Mouse (Mus musculus) liver, postnatal 0 days (tissue): ENCODE results near the gene Ptgds. TPM values are rescaled to one million over a fixed set of nuclear protein-coding genes. Genes with fewer than 3 reads are reported as not detected.

Experiments used
- ATAC-seq: fragments of 200-750 bp; cut with Nextera tagmentation; 2 replicates; pipeline ENCODE4 v1.8.0; 2017; ENCODE audit warnings: mild to moderate bottlenecking, moderate library complexity
- DNase-seq: peaks from one replicate; pipeline ENCODE4 v3.0.0-alpha.2; 2016
- H3K27ac ChIP-seq: fragments of 300-500 bp; sonication (generic); 2 replicates; pipeline ENCODE4 v1.5.1; 2014; ENCODE audit warnings: antibody characterized with exemption, moderate library complexity, mild to moderate bottlenecking, low read depth
- H3K27me3 ChIP-seq: fragments of 300-500 bp; sonication (generic); 2 replicates; pipeline ENCODE4 v1.6.1; 2014; ENCODE audit warnings: low read length, control low read depth, mixed read lengths; ENCODE audit not compliant: insufficient read depth
- H3K36me3 ChIP-seq: fragments of 300-500 bp; sonication (generic); replicated peaks from 2 replicates; pipeline ENCODE4 v1.6.1; 2014; ENCODE audit warnings: mild to moderate bottlenecking, control low read depth, low read length, moderate library complexity, mixed read lengths; ENCODE audit not compliant: insufficient read depth
- H3K4me1 ChIP-seq: fragments of 300-500 bp; sonication (generic); 2 replicates; pipeline ENCODE4 v1.6.1; 2014; ENCODE audit warnings: antibody characterized with exemption, mild to moderate bottlenecking, control low read depth; ENCODE audit not compliant: insufficient read depth
- H3K4me2 ChIP-seq: fragments of 300-500 bp; sonication (generic); 2 replicates; pipeline ENCODE4 v1.6.1; 2014; ENCODE audit warnings: low read depth, mild to moderate bottlenecking, low read length, moderate library complexity, mixed read lengths
- H3K4me3 ChIP-seq: fragments of 300-500 bp; sonication (generic); 2 replicates; pipeline ENCODE4 v1.5.1; 2014; ENCODE audit warnings: low read depth, low read length
- H3K9ac ChIP-seq: fragments of 300-500 bp; sonication (generic); replicated peaks from 2 replicates; pipeline ENCODE4 v1.6.1; 2014; ENCODE audit warnings: mild to moderate bottlenecking, moderate library complexity
- H3K9me3 ChIP-seq: fragments of 300-500 bp; sonication (generic); 2 replicates; pipeline ENCODE4 v1.6.1; 2016; ENCODE audit warnings: mild to moderate bottlenecking, control low read depth, low read length, mixed read lengths
- CTCF ChIP-seq: sonication (generic); IDR thresholded peaks from 2 replicates; pipeline ENCODE4 v1.5.1; 2016; ENCODE audit warnings: antibody characterized with exemption, low read depth
- EP300 ChIP-seq: IDR thresholded peaks from 2 replicates; pipeline ENCODE4 v1.6.1; 2016; ENCODE audit warnings: antibody characterized with exemption, low read depth, mild to moderate bottlenecking
- WGBS: fragments of 180-500 bp; shearing (Covaris S2); extraction: QIAGEN DNeasy Blood & Tissue Kit; methylation state at CpG from one replicate; pipeline ENCODE4 v1.1.7; 2014; ENCODE audit not compliant: insufficient replicate concordance; 5-methylcytosine and 5-hydroxymethylcytosine counted together
- microRNA-seq: library from miRNA; unstranded; fragments of <30 nt; microRNA quantifications from one replicate; pipeline ENCODE4, GENCODE M21; 2016
- polyA plus RNA-seq: library from polyadenylated mRNA; unstranded; fragments of >200 nt; fragmentation: Nextera tagmentation; extraction: Ambion mirVana; gene quantifications from 2 replicates; pipeline ENCODE4 v1.2.1, GENCODE M21; 2015

Ptgds gene
- polyA plus RNA-seq, 1 experiment from 2014 or later = 1.0 TPM

GRCm38 (mm10) chr2:25423626-25424025 lies 46.2 kb downstream of the Ptgds start:
- Histone ChIP-seq H3K9ac (no peak overlapping the region), H3K4me1 (0 out of 2 replicates have a peak, but pooled peaks cover 6% of the 10 kb centered on the region), H3K27me3 (peaks cover 3% of the 10 kb centered on the region; the same call in 1 of the 2 replicates), H3K9me3 (no peaks in the 10 kb centered on the region), H3K36me3 (no peaks in the 10 kb centered on the region), H3K4me3 (no peak overlapping the region), H3K4me2 (peak overlapping the region; percentile 29; the same call in 1 of the 2 replicates), H3K27ac (peak overlapping the region; percentile 39)
- no peak for DNase-seq
- 50% methylated on average over 1 of the region's 1 CpGs for WGBS
- ATAC-seq = no peak
- TF ChIP-seq CTCF = no peak
- TF ChIP-seq EP300 = no peak

GRCm38 (mm10) chr2:25422587-25423410 lies 47.0 kb downstream of the Ptgds start, which contains the start of gene Fut7:
Fut7 (plus strand) TSS chr2:25423267.
- no peak for TF ChIP-seq EP300
- TF ChIP-seq CTCF = no peak
- peaks cover 3% of the 10 kb centered on the region; the same call in 1 of the 2 replicates for H3K27me3 ChIP-seq
- no peak within 1 kb of the TSS for H3K4me3 ChIP-seq
- WGBS = 19% methylated on average over 17 of the region's 17 CpGs
- peak within 1 kb of the TSS; percentile 29 for H3K4me2 ChIP-seq
- 0 out of 2 replicates have a peak, but pooled peaks cover 3% of the 10 kb centered on the region for H3K4me1 ChIP-seq
- peak; percentile 54 for ATAC-seq
- DNase-seq = peak; percentile 59
- no peaks in the 10 kb centered on the region for H3K9me3 ChIP-seq
- H3K36me3 ChIP-seq = no peaks in the 10 kb centered on the region
- H3K9ac ChIP-seq = no peak within 1 kb of the TSS
- peak within 1 kb of the TSS; percentile 69 for H3K27ac ChIP-seq

- 0 out of 2 replicates have a peak, but pooled peaks cover 3% of the 10 kb centered on the region for H3K4me1 ChIP-seq
- no peak overlapping the region for H3K9ac ChIP-seq
- DNase-seq (peak; percentile 67), ATAC-seq (peak; percentile 50)
- no peak overlapping the region for H3K4me2 ChIP-seq
- H3K36me3 ChIP-seq = no peaks in the 10 kb centered on the region
- H3K9me3 ChIP-seq = no peaks in the 10 kb centered on the region
- no peak overlapping the region for H3K4me3 ChIP-seq
- H3K27ac ChIP-seq = no peak overlapping the region
- 21% methylated on average over 3 of the region's 3 CpGs for WGBS
- H3K27me3 ChIP-seq = peaks cover 3% of the 10 kb centered on the region; the same call in 1 of the 2 replicates
- TF ChIP-seq CTCF = peak; percentile 80
- TF ChIP-seq EP300 = no peak
These were observed 48.0 kb downstream of the Ptgds start for GRCm38 (mm10) chr2:25421896-25422295.

- ATAC-seq (no peak), DNase-seq (no peak)
- TF ChIP-seq EP300 (no peak), CTCF (no peak)
- Histone ChIP-seq H3K27ac (no peak overlapping the region), H3K9me3 (no peaks in the 10 kb centered on the region), H3K9ac (no peak overlapping the region), H3K4me1 (0 out of 2 replicates have a peak, but pooled peaks cover 1% of the 10 kb centered on the region), H3K4me2 (no peak overlapping the region), H3K4me3 (no peak overlapping the region), H3K27me3 (no peaks in the 10 kb centered on the region), H3K36me3 (no peaks in the 10 kb centered on the region)
- WGBS = 41% methylated on average over 3 of the region's 3 CpGs
These were observed 52.4 kb downstream of the Ptgds start for GRCm38 (mm10) chr2:25417426-25417825.

Small RNA genes within 50 kb of the gene (microRNA-seq; reads per million reads assigned to microRNA genes)
- gene Mir3087 = not detected

Other genes starting within 250 kb of the Ptgds start
- 263 and 294 TPM in 2 replicates for gene Tubb4b, start 245.3 kb downstream of the Ptgds start, polyA plus RNA-seq
- not detected in 2 replicates for gene Slc34a3, start 235.7 kb downstream of the Ptgds start, polyA plus RNA-seq
- not detected in 2 replicates for gene Rnf224, start 233.3 kb downstream of the Ptgds start, polyA plus RNA-seq
- gene Rnf208, start 227.8 kb downstream of the Ptgds start, polyA plus RNA-seq = 0.11 TPM in 1 of 2 replicates, not detected in the other
- gene Cysrt1, start 227.6 kb downstream of the Ptgds start, polyA plus RNA-seq = not detected in 2 replicates
- gene AL732309.1, start 223.2 kb downstream of the Ptgds start, polyA plus RNA-seq = 1.2 and 1.4 TPM in 2 replicates
- gene Tmem203, start 214.6 kb downstream of the Ptgds start, polyA plus RNA-seq = 34.0 and 37.1 TPM in 2 replicates
- 5.3 TPM in 2 replicates for gene Tprn, start 207.4 kb downstream of the Ptgds start, polyA plus RNA-seq
- 77.2 and 81.7 TPM in 2 replicates for gene Ssna1, start 197.6 kb downstream of the Ptgds start, polyA plus RNA-seq
- 19.8 and 22.8 TPM in 2 replicates for gene Anapc2, start 197.6 kb downstream of the Ptgds start, polyA plus RNA-seq
- gene Tmem210, start 181.9 kb downstream of the Ptgds start, polyA plus RNA-seq = not detected in 2 replicates
- gene Lrrc26, start 180.1 kb downstream of the Ptgds start, polyA plus RNA-seq = not detected in 2 replicates
- not detected in 2 replicates for gene Grin1, start 150.9 kb downstream of the Ptgds start, polyA plus RNA-seq
- gene Man1b1, start 137.7 kb downstream of the Ptgds start, polyA plus RNA-seq = 15.7 and 16.5 TPM in 2 replicates
- 12.8 and 15.4 TPM in 2 replicates for gene Dpp7, start 113.7 kb downstream of the Ptgds start, polyA plus RNA-seq
- 18.7 and 19.4 TPM in 2 replicates for gene Uap1l1, start 104.4 kb downstream of the Ptgds start, polyA plus RNA-seq
- 5.5 and 7.4 TPM in 2 replicates for gene Sapcd2, start 97.7 kb downstream of the Ptgds start, polyA plus RNA-seq
- gene Entpd2, start 74.2 kb downstream of the Ptgds start, polyA plus RNA-seq = 2.9 and 3.6 TPM in 2 replicates
- gene Npdc1, start 70.7 kb downstream of the Ptgds start, polyA plus RNA-seq = 5.2 and 5.4 TPM in 2 replicates
- 0.78 and 0.97 TPM in 2 replicates for gene Fut7, start 46.8 kb downstream of the Ptgds start, polyA plus RNA-seq
- gene Abca2, start 41.3 kb downstream of the Ptgds start, polyA plus RNA-seq = 0.71 and 0.87 TPM in 2 replicates
- gene Clic3, start 13.2 kb downstream of the Ptgds start, polyA plus RNA-seq = 0.77 and 1.4 TPM in 2 replicates
- gene Paxx, start 9.0 kb downstream of the Ptgds start, polyA plus RNA-seq = 14.7 and 17.1 TPM in 2 replicates
- gene Lcn12, start 23.9 kb upstream of the Ptgds start, polyA plus RNA-seq = not detected in 2 replicates
- 26.7 and 26.9 TPM in 2 replicates for gene Fbxw5, start 30.7 kb upstream of the Ptgds start, polyA plus RNA-seq
- 106 and 107 TPM in 2 replicates for gene C8g, start 31.7 kb upstream of the Ptgds start, polyA plus RNA-seq
- gene Traf2, start 76.9 kb upstream of the Ptgds start, polyA plus RNA-seq = 10.6 and 10.7 TPM in 2 replicates
- gene Edf1, start 87.8 kb upstream of the Ptgds start, polyA plus RNA-seq = 263 and 268 TPM in 2 replicates
- gene Mamdc4, start 104.8 kb upstream of the Ptgds start, polyA plus RNA-seq = 0.07 and 0.09 TPM in 2 replicates
- 44.7 and 46.1 TPM in 2 replicates for gene Phpt1, start 105.2 kb upstream of the Ptgds start, polyA plus RNA-seq
- 0.02 TPM in 1 of 2 replicates, not detected in the other for gene Ajm1, start 111.7 kb upstream of the Ptgds start, polyA plus RNA-seq
- 11.0 and 13.5 TPM in 2 replicates for gene Rabl6, start 138.5 kb upstream of the Ptgds start, polyA plus RNA-seq
- gene Ccdc183, start 147.6 kb upstream of the Ptgds start, polyA plus RNA-seq = 0.19 and 0.28 TPM in 2 replicates
- 43.3 and 55.1 TPM in 2 replicates for gene Tmem141, start 152.0 kb upstream of the Ptgds start, polyA plus RNA-seq
- gene Fcna, start 158.0 kb upstream of the Ptgds start, polyA plus RNA-seq = 95.4 and 100 TPM in 2 replicates
- gene Lcn8, start 183.1 kb upstream of the Ptgds start, polyA plus RNA-seq = 0.18 TPM in 1 of 2 replicates, not detected in the other
- gene Lcn5, start 187.9 kb upstream of the Ptgds start, polyA plus RNA-seq = not detected in 2 replicates
- not detected in 2 replicates for gene Lcn6, start 206.7 kb upstream of the Ptgds start, polyA plus RNA-seq
- gene Lcn10, start 212.7 kb upstream of the Ptgds start, polyA plus RNA-seq = not detected in 2 replicates
- not detected in 2 replicates for gene Obp2a, start 230.0 kb upstream of the Ptgds start, polyA plus RNA-seq
- gene Bmyc, start 236.7 kb upstream of the Ptgds start, polyA plus RNA-seq = 9.4 and 10.1 TPM in 2 replicates